Mouse (Mus musculus) neural tube, embryonic 12.5 days (tissue): ENCODE data around the gene Lsm10. TPM values are rescaled to one million over a fixed set of nuclear protein-coding genes. Genes with fewer than 3 reads are reported as not detected.
"Not testable (repeated sequence)": the region's sequence is repeated elsewhere in the genome, so short reads cannot be mapped to it uniquely, and the experiment has no call there.

ENCODE experiments used
- ATAC-seq: fragments of 200-750 bp; cut with Nextera tagmentation; 2 replicates; pipeline ENCODE4 v1.8.0; 2017; ENCODE audit warnings: low read depth, mild to moderate bottlenecking, moderate TSS enrichment, moderate library complexity; ENCODE audit not compliant: low FRiP score
- H3K27ac ChIP-seq: fragments of 300-500 bp; sonication (generic); 2 replicates; pipeline ENCODE4 v1.5.1; 2016
- H3K27me3 ChIP-seq: fragments of 300-500 bp; sonication (generic); replicated peaks from 2 replicates; pipeline ENCODE4 v1.6.1; 2016; ENCODE audit warnings: mild to moderate bottlenecking
- H3K36me3 ChIP-seq: fragments of 300-500 bp; sonication (generic); 2 replicates; pipeline ENCODE4 v1.6.1; 2016; ENCODE audit warnings: mild to moderate bottlenecking
- H3K4me1 ChIP-seq: fragments of 300-500 bp; sonication (generic); 2 replicates; pipeline ENCODE4 v1.6.1; 2016
- H3K4me2 ChIP-seq: fragments of 300-500 bp; sonication (generic); replicated peaks from 2 replicates; pipeline ENCODE4 v1.6.1; 2016; ENCODE audit warnings: mild to moderate bottlenecking
- H3K4me3 ChIP-seq: fragments of 300-500 bp; sonication (generic); 2 replicates; pipeline ENCODE4 v1.5.1; 2016
- H3K9ac ChIP-seq: fragments of 300-500 bp; sonication (generic); 2 replicates; pipeline ENCODE4 v1.6.1; 2016; ENCODE audit warnings: mild to moderate bottlenecking
- H3K9me3 ChIP-seq: fragments of 300-500 bp; sonication (generic); 2 replicates; pipeline ENCODE4 v1.6.1; 2016; ENCODE audit warnings: mild to moderate bottlenecking
- WGBS: fragments of 180-500 bp; shearing (Covaris S2); methylation state at CpG from one replicate; pipeline ENCODE4 v1.1.7; 2016; 5-methylcytosine and 5-hydroxymethylcytosine counted together
- polyA plus RNA-seq: library from polyadenylated mRNA; unstranded; fragments of >200 nt; fragmentation: Nextera tagmentation; extraction: Ambion mirVana; gene quantifications from 2 replicates; pipeline ENCODE4 v1.2.1, GENCODE M21; 2016

Gene Lsm10
- polyA plus RNA-seq, 1 experiment from 2014 or later = 38.9 TPM

GRCm38 (mm10) chr4:126079266-126079665 is 17.2 kb upstream of the Lsm10 start:
- H3K4me3 ChIP-seq = no peak overlapping the region
- no peaks in the 10 kb centered on the region for H3K4me1 ChIP-seq
- no peak overlapping the region for H3K4me2 ChIP-seq
- 88% methylated on average over 4 of the region's 4 CpGs for WGBS
- H3K27me3 ChIP-seq = no peaks in the 10 kb centered on the region
- no peaks in the 10 kb centered on the region for H3K9me3 ChIP-seq
- no peak for ATAC-seq
- no peak overlapping the region for H3K27ac ChIP-seq
- no peak overlapping the region for H3K9ac ChIP-seq
- H3K36me3 ChIP-seq = peaks cover 29% of the 10 kb centered on the region

GRCm38 (mm10) chr4:126081601-126082000 is 14.8 kb upstream of the Lsm10 start:
- Histone ChIP-seq H3K9ac (no peak overlapping the region), H3K4me1 (no peaks in the 10 kb centered on the region), H3K36me3 (peaks cover 27% of the 10 kb centered on the region), H3K4me3 (no peak overlapping the region), H3K9me3 (no peaks in the 10 kb centered on the region), H3K27me3 (no peaks in the 10 kb centered on the region), H3K4me2 (no peak overlapping the region), H3K27ac (no peak overlapping the region)
- 93% methylated on average over 1 of the region's 1 CpGs for WGBS
- ATAC-seq = no peak

- no peak for ATAC-seq
- H3K4me3 ChIP-seq = no peak overlapping the region
- no peak overlapping the region for H3K9ac ChIP-seq
- H3K36me3 ChIP-seq = peaks cover 31% of the 10 kb centered on the region
- H3K9me3 ChIP-seq = no peaks in the 10 kb centered on the region
- no peak overlapping the region for H3K27ac ChIP-seq
- WGBS = 95% methylated on average over 9 of the region's 9 CpGs
- no peaks in the 10 kb centered on the region for H3K4me1 ChIP-seq
- H3K4me2 ChIP-seq = no peak overlapping the region
- H3K27me3 ChIP-seq = no peaks in the 10 kb centered on the region
These were observed 13.4 kb upstream of the Lsm10 start for GRCm38 (mm10) chr4:126083021-126083420.

GRCm38 (mm10) chr4:126084382-126084781 is 12.0 kb upstream of the Lsm10 start:
- H3K4me3 ChIP-seq = no peak overlapping the region
- peaks cover 37% of the 10 kb centered on the region for H3K36me3 ChIP-seq
- H3K9me3 ChIP-seq = no peaks in the 10 kb centered on the region
- WGBS = 70% methylated on average over 8 of the region's 8 CpGs
- no peak overlapping the region for H3K27ac ChIP-seq
- no peak for ATAC-seq
- H3K4me1 ChIP-seq = no peaks in the 10 kb centered on the region
- no peak overlapping the region for H3K9ac ChIP-seq
- no peaks in the 10 kb centered on the region for H3K27me3 ChIP-seq
- H3K4me2 ChIP-seq = no peak overlapping the region

GRCm38 (mm10) chr4:126085996-126086576 is 10.3 kb upstream of the Lsm10 start:
- WGBS = 34% methylated on average over 7 of the region's 7 CpGs
- no peaks in the 10 kb centered on the region for H3K27me3 ChIP-seq
- H3K4me2 ChIP-seq = no peak overlapping the region
- no peak overlapping the region for H3K4me3 ChIP-seq
- peaks cover 37% of the 10 kb centered on the region for H3K36me3 ChIP-seq
- H3K9me3 ChIP-seq = no peaks in the 10 kb centered on the region
- no peak for ATAC-seq
- H3K4me1 ChIP-seq = no peaks in the 10 kb centered on the region
- H3K9ac ChIP-seq = no peak overlapping the region
- H3K27ac ChIP-seq = no peak overlapping the region

- Histone ChIP-seq H3K4me2 (no peak overlapping the region), H3K4me1 (no peaks in the 10 kb centered on the region), H3K27me3 (no peaks in the 10 kb centered on the region), H3K27ac (no peak overlapping the region), H3K4me3 (no peak overlapping the region), H3K9ac (no peak overlapping the region), H3K36me3 (peaks cover 12% of the 10 kb centered on the region), H3K9me3 (no peaks in the 10 kb centered on the region)
- no peak for ATAC-seq
- 84% methylated on average over 7 of the region's 7 CpGs for WGBS
These were observed 6.1 kb upstream of the Lsm10 start for GRCm38 (mm10) chr4:126090101-126090847.

- peaks cover 12% of the 10 kb centered on the region for H3K36me3 ChIP-seq
- H3K4me2 ChIP-seq = no peak overlapping the region
- H3K4me1 ChIP-seq = no peaks in the 10 kb centered on the region
- H3K9ac ChIP-seq = no peak overlapping the region
- 82% methylated on average over 4 of the region's 4 CpGs for WGBS
- no peak overlapping the region for H3K27ac ChIP-seq
- no peak overlapping the region for H3K4me3 ChIP-seq
- no peaks in the 10 kb centered on the region for H3K27me3 ChIP-seq
- no peak for ATAC-seq
- H3K9me3 ChIP-seq = no peaks in the 10 kb centered on the region
These were observed 5.6 kb upstream of the Lsm10 start for GRCm38 (mm10) chr4:126090848-126091124.

GRCm38 (mm10) chr4:126091873-126092272 is 4.5 kb upstream of the Lsm10 start:
- Histone ChIP-seq H3K9ac (no peak overlapping the region), H3K27ac (no peak overlapping the region), H3K4me3 (no peak overlapping the region), H3K27me3 (no peaks in the 10 kb centered on the region), H3K9me3 (no peaks in the 10 kb centered on the region), H3K36me3 (peaks cover 12% of the 10 kb centered on the region), H3K4me1 (peaks cover 2% of the 10 kb centered on the region), H3K4me2 (no peak overlapping the region)
- WGBS = 84% methylated on average over 8 of the region's 8 CpGs
- ATAC-seq = no peak

GRCm38 (mm10) chr4:126095622-126096430 is 597 bp upstream of the Lsm10 start:
- peak overlapping the region; percentile 66 for H3K4me2 ChIP-seq
- H3K27ac ChIP-seq, H3K9ac ChIP-seq, H3K27me3 ChIP-seq, H3K9me3 ChIP-seq, H3K4me1 ChIP-seq, ATAC-seq, H3K4me3 ChIP-seq, H3K36me3 ChIP-seq: not testable (repeated sequence)
- WGBS = 61% methylated on average over 14 of the region's 14 CpGs

- WGBS = 93% methylated on average over 20 of the region's 20 CpGs
- Histone ChIP-seq H3K4me2 (no peak overlapping the region), H3K4me3 (no peak overlapping the region), H3K36me3 (peaks cover 8% of the 10 kb centered on the region; the same call in 1 of the 2 replicates), H3K9ac (no peak overlapping the region), H3K4me1 (peaks cover 17% of the 10 kb centered on the region), H3K27me3 (no peaks in the 10 kb centered on the region), H3K27ac (no peak overlapping the region), H3K9me3 (no peaks in the 10 kb centered on the region)
- no peak for ATAC-seq
These were observed 1.4 kb downstream of the Lsm10 start for GRCm38 (mm10) chr4:126097711-126098253.

GRCm38 (mm10) chr4:126099365-126099764 is 2.9 kb downstream of the Lsm10 start:
- Histone ChIP-seq H3K27ac (no peak overlapping the region), H3K4me3 (no peak overlapping the region), H3K27me3 (no peaks in the 10 kb centered on the region), H3K9me3 (no peaks in the 10 kb centered on the region), H3K9ac (0 out of 2 replicates have a peak overlapping the region, but pooled peaks have one; percentile 17), H3K36me3 (peaks cover 8% of the 10 kb centered on the region; the same call in 1 of the 2 replicates), H3K4me2 (no peak overlapping the region), H3K4me1 (peaks cover 23% of the 10 kb centered on the region)
- WGBS = 93% methylated on average over 3 of the region's 3 CpGs
- ATAC-seq = no peak

GRCm38 (mm10) chr4:126100764-126101163 is 4.3 kb downstream of the Lsm10 start:
- H3K4me3 ChIP-seq = no peak overlapping the region
- peaks cover 35% of the 10 kb centered on the region for H3K4me1 ChIP-seq
- H3K9me3 ChIP-seq = no peaks in the 10 kb centered on the region
- H3K27ac ChIP-seq = no peak overlapping the region
- WGBS = 84% methylated on average over 3 of the region's 3 CpGs
- no peaks in the 10 kb centered on the region for H3K27me3 ChIP-seq
- H3K36me3 ChIP-seq = peaks cover 8% of the 10 kb centered on the region; the same call in 1 of the 2 replicates
- H3K9ac ChIP-seq = no peak overlapping the region
- no peak overlapping the region for H3K4me2 ChIP-seq
- no peak for ATAC-seq
